8 mouse cellular contexts compared by ENCODE assay signal in genomic region chr6:120039668-120040556, GRCm38 (mm10). TPM values are rescaled to one million over a fixed set of nuclear protein-coding genes. Genes with fewer than 3 reads are reported as not detected.
DNase-seq lines count a peak whose midpoint lies in the region; ATAC-seq lines count a peak whose summit lies in the region.

No protein-coding gene starts in this region.

- no peaks in the 10 kb centered on the region for H3K9me3 ChIP-seq in hindbrain, embryonic 13.5 days

- H3K4me2 ChIP-seq in hindbrain, embryonic 13.5 days, result peak overlapping the region; percentile 78

- H3K36me3 ChIP-seq in hindbrain, embryonic 13.5 days, result no peaks in the 10 kb centered on the region

- H3K27me3 ChIP-seq in hindbrain, embryonic 13.5 days, result peaks cover 3% of the 10 kb centered on the region; the same call in 1 of the 2 replicates

- peak overlapping the region; percentile 73 for H3K4me3 ChIP-seq in hindbrain, embryonic 13.5 days

- peak overlapping the region; percentile 64; the same call in 1 of the 2 replicates for H3K9ac ChIP-seq in hindbrain, embryonic 13.5 days

- ATAC-seq in hindbrain, embryonic 13.5 days (ENCODE audit: low FRiP score), result 0 out of 2 replicates have a peak, but pooled peaks have one; percentile 5

- H3K4me1 ChIP-seq in hindbrain, embryonic 13.5 days (replicated peaks), result peaks cover 20% of the 10 kb centered on the region

- WGBS in hindbrain, embryonic 13.5 days, result 2% methylated on average over 24 of the region's 24 CpGs

- DNase-seq in NIH3T3 (ENCODE audit: low read depth), result peak; percentile 96
- peak; percentile 81 to 84 for DNase-seq in cerebellum, postnatal 14 days
- DNase-seq in frontal cortex, postnatal 14 days (ENCODE audit: low spot score in 2 of 2), result peak; percentile 72 to 73
- peak; percentile 71 to 86 for DNase-seq in layer of hippocampus, postnatal 14 days (ENCODE audit: low spot score in 2 of 2)
- peak; percentile 92 for DNase-seq in lung, postnatal 10 days
- DNase-seq in ovary, postnatal 14 days (ENCODE audit: low spot score), result peak; percentile 61
- DNase-seq in thymus, postnatal 10 days (ENCODE audit: low spot score in 2 of 2), result peak; percentile 89 to 90

- no peak overlapping the region; the same call in 1 of the 2 replicates for H3K27ac ChIP-seq in hindbrain, embryonic 13.5 days

RNA-seq across cellular contexts. Expression of gene Wnk1, which starts 1.4 kb away (rescaled TPM):
- polyA plus RNA-seq in hindbrain, embryonic 13.5 days (2015; fragmentation: Nextera tagmentation; extraction: Ambion mirVana), result 56.5 and 60.0 TPM in 2 replicates
- total RNA-seq in layer of hippocampus, postnatal 14 days (2021), result 100 to 1,000 TPM; 158 to 165 TPM

RNA-seq across cellular contexts. Expression of gene Ninj2, which starts 53.2 kb away (rescaled TPM):
- not detected in 2 replicates for polyA plus RNA-seq in hindbrain, embryonic 13.5 days (2015; fragmentation: Nextera tagmentation; extraction: Ambion mirVana)
- total RNA-seq in layer of hippocampus, postnatal 14 days (2021), result under 1 TPM; 0.69 to 0.81 TPM
